Mouse (Mus musculus) CD8-positive naive resting alpha-beta T cell, adult 57 days (primary cell): ENCODE data around the gene Rint1. TPM values are rescaled to one million over a fixed set of nuclear protein-coding genes. Genes with fewer than 3 reads are reported as not detected.

ENCODE experiments used
- total RNA-seq: library from RNA; stranded (reverse); gene quantifications from one replicate; pipeline ENCODE4 v1.2.4, GENCODE M21; 2023

Rint1 gene
- total RNA-seq: 32.9 TPM

GRCm38 (mm10) chr5:23787536-23788389 is at the start of gene Rint1:
TSS of gene Rint1 (plus strand) at chr5:23787711.

GRCm38 (mm10) chr5:23782931-23783877 is 4.3 kb upstream of the Rint1 start, which contains the start of gene Pus7:
TSS of gene Pus7 (minus strand) at chr5:23783711.

GRCm38 (mm10) chr5:23843674-23844530 is 56.4 kb downstream of the Rint1 start, which contains the start of gene Tomm7:
TSS of gene Tomm7 (minus strand) at chr5:23844161.

Other genes starting within 250 kb of the Rint1 start
- 131 TPM for gene Srpk2, start 103.1 kb upstream of the Rint1 start, total RNA-seq
- 38.1 TPM for gene Pus7, start 4.0 kb upstream of the Rint1 start, total RNA-seq
- 51.9 TPM for gene Tomm7, start 56.5 kb downstream of the Rint1 start, total RNA-seq
- 18.7 TPM for gene Fam126a, start 243.0 kb downstream of the Rint1 start, total RNA-seq